Mouse (Mus musculus) spleen, adult 2 months (tissue): ENCODE results near the gene Tada2a. TPM values are rescaled to one million over a fixed set of nuclear protein-coding genes. Genes with fewer than 3 reads are reported as not detected.

Experiments used
- DNase-seq, 2 experiments: peaks; one replicate each; pipeline versions ENCODE4 v3.0.0 to v3.0.0-alpha.2; 2012 to 2021; ENCODE audit warnings: low spot score in 2 of 2, low read depth in 1 of 2
- H3K27ac ChIP-seq: fragments of 200-500 bp; 2 replicates; pipeline ENCODE4 v1.5.1; 2012; ENCODE audit warnings: low read length, inconsistent platforms; ENCODE audit not compliant: insufficient read depth
- H3K27me3 ChIP-seq: fragments of 200-500 bp; 2 replicates; pipeline ENCODE4 v1.6.1; 2012; ENCODE audit warnings: mild to moderate bottlenecking, moderate library complexity, low read length, inconsistent platforms; ENCODE audit not compliant: control insufficient read depth, insufficient read depth
- H3K36me3 ChIP-seq: fragments of 200-500 bp; 2 replicates; pipeline ENCODE4 v1.6.1; 2012; ENCODE audit warnings: mild to moderate bottlenecking, low read length, inconsistent platforms; ENCODE audit not compliant: control insufficient read depth, insufficient read depth
- H3K4me1 ChIP-seq: fragments of 200-500 bp; 2 replicates; pipeline ENCODE4 v1.6.1; 2011; ENCODE audit warnings: inconsistent platforms; ENCODE audit not compliant: control insufficient read depth, insufficient read depth, insufficient read length
- H3K4me3 ChIP-seq: fragments of 200-500 bp; 2 replicates; pipeline ENCODE4 v1.5.1; 2011; ENCODE audit warnings: mild to moderate bottlenecking, inconsistent platforms; ENCODE audit not compliant: insufficient read depth, insufficient read length; ENCODE audit errors: extremely low read depth
- CTCF ChIP-seq: fragments of 200-500 bp; IDR thresholded peaks from 2 replicates; pipeline ENCODE4 v1.5.1; 2011; ENCODE audit warnings: mild to moderate bottlenecking, inconsistent platforms; ENCODE audit not compliant: insufficient read depth, insufficient read length, insufficient replicate concordance; ENCODE audit errors: extremely low read depth
- POLR2A ChIP-seq: fragments of 200-500 bp; IDR thresholded peaks from 2 replicates; pipeline ENCODE4 v1.6.1; 2011; ENCODE audit warnings: low read depth, low read length, inconsistent platforms
- WGBS: fragments of 180-500 bp; shearing (Covaris S2); methylation state at CpG from one replicate; pipeline ENCODE4 v1.1.7; 2018; 5-methylcytosine and 5-hydroxymethylcytosine counted together
- polyA plus RNA-seq: library from polyadenylated mRNA; depleted of rRNA; stranded (reverse); fragments of >200 nt; gene quantifications from 2 replicates; pipeline ENCODE4 v1.2.3, GENCODE M21; 2012

Gene Tada2a
- polyA plus RNA-seq, 1 experiment: 2.8 TPM

DNA sequence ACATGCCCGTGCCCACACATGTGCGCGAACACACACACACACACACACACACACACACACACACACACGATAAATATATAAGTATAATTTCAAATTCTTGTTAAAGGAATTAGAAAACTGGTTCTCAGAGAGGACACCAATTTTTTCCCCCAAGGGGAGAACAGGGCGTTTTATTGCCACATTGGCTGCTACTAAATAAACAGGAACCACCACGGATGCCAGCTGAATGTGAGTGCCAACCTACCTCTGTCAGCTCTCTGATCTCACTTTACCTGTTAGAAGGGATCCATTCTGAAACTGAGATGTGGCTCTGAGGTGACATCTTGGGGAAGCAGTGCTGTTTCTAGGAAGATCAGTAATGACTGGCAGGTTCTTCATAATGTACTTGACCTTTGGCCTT, 34.7 kb upstream of the Tada2a start:
- DNase-seq: no peak
- Histone ChIP-seq H3K4me3 (no peak overlapping the region), H3K27ac (no peak overlapping the region), H3K4me1 (no peaks in the 10 kb centered on the region), H3K36me3 (no peaks in the 10 kb centered on the region), H3K27me3 (no peaks in the 10 kb centered on the region)
- TF ChIP-seq POLR2A: no peak
- no peak for TF ChIP-seq CTCF
- 81% methylated on average over 6 of the region's 6 CpGs for WGBS

DNA sequence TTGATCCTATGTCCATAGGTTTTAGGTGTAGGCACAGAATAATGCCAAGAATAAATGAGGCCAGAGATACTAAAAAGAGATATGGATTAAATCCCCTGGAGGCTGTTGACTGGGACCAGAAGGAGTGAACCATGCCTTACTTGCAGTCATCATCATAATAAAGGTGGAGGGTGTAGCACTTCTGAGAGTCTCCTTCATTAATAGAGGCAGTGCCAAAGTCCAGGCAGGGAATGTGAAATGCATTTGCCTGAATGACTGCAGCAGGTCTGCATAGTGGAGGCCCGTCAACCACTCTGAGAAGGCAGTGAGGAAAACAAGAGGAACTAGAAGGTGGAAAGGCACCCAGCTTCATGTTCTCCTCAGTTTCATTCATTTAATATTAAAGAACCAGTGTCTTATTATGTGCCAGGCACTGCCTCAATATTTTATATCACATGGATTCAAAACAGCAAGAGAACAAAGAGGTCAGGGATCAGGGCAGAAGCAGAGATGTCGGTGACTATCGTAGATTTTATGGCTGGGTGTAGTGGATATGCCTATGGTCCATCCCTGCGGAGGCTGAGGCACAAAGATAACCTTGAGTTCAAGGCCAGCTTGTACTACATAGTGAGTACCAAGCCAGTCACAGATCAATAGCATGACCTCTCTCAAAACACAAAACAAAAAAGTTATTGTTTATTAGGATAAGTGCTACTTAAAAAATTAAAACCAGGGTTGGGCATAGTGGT, 27.3 kb upstream of the Tada2a start:
- no peak for TF ChIP-seq CTCF
- no peak for TF ChIP-seq POLR2A
- no peak overlapping the region for H3K27ac ChIP-seq
- DNase-seq: no peak
- no peaks in the 10 kb centered on the region; the same call in 1 of the 2 replicates for H3K27me3 ChIP-seq
- no peaks in the 10 kb centered on the region for H3K36me3 ChIP-seq
- H3K4me3 ChIP-seq: no peak overlapping the region
- WGBS: 97% methylated on average over 4 of the region's 4 CpGs
- H3K4me1 ChIP-seq: no peaks in the 10 kb centered on the region

DNA sequence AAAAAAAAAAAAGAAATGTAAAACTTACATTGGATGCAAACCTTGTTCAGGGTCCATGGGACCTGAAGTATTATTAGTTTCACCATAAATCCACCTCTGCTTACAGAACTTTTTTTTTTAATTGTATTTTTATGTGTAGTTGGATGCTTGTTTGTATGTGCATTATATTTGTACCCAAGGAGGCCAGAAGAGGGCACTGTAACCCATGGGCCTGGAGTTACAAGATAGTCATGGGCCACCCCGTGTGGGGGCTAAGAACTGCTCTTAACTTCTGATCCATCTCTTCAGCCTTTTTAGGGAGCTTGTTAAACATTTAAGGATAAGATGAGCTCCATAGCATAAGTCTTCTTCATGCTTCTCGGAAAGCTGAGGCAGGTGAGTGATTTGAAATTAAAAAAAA, 21.5 kb upstream of the Tada2a start:
- Histone ChIP-seq H3K36me3 (no peaks in the 10 kb centered on the region), H3K4me1 (no peaks in the 10 kb centered on the region), H3K27me3 (no peaks in the 10 kb centered on the region; the same call in 1 of the 2 replicates), H3K27ac (no peak overlapping the region), H3K4me3 (no peak overlapping the region)
- no peak for DNase-seq
- WGBS: 58% methylated on average over 2 of the region's 2 CpGs
- TF ChIP-seq CTCF: no peak
- TF ChIP-seq POLR2A: no peak

DNA sequence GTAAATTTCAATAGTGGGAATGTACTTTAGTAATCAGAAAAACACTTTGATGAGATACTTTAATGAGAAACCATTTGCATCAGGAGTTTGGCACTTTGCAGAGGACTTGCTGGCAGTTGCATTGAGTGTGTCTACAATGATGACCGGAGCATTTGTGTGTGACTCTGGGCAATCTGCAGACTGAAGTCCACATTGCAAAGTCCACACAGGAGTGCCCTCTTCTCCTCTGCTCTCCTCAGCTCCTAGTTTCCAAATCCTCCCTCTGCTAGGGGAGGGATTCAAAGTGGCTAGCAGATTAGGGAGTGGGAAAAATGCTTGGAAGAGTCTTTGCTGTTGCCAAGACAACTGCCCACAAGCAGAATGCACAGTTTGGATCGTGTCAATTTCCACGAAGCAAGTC, 16.7 kb upstream of the Tada2a start:
- no peak for DNase-seq
- TF ChIP-seq CTCF: no peak
- no peak for TF ChIP-seq POLR2A
- H3K36me3 ChIP-seq: no peaks in the 10 kb centered on the region
- no peaks in the 10 kb centered on the region for H3K4me1 ChIP-seq
- 88% methylated on average over 3 of the region's 3 CpGs for WGBS
- H3K27me3 ChIP-seq: no peaks in the 10 kb centered on the region
- no peak overlapping the region for H3K4me3 ChIP-seq
- no peak overlapping the region for H3K27ac ChIP-seq

DNA sequence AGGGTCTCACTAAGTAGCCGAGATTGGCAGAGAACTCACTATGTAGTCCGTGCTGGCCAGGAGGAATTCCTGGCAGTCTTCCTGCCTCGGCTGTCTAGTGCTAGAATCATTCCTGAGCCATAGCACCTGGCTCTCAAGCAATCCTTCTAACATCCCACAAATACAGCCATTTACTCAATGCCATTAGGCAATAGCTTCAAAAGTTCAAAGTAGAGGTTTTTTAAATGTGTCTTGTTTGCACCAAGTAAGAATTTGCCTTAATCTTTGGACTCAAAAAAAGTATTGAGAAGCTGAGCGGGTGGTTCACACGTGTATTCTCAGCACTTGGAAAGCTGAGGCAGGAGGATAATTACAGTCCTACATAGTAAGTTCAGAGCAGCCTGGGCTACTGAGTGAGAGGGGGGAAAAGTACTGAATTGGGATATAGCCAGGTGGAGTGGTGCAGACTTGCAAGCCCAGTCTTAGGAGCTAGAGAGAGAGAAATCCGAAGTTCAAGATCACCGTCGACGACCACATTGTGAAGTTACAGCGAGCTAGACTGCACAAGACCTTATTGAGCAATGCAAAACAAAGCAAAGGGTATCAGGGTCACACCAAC, 15.9 kb upstream of the Tada2a start:
- Histone ChIP-seq H3K36me3 (no peaks in the 10 kb centered on the region), H3K27ac (no peak overlapping the region), H3K4me3 (no peak overlapping the region), H3K27me3 (no peaks in the 10 kb centered on the region), H3K4me1 (no peaks in the 10 kb centered on the region)
- TF ChIP-seq CTCF (no peak), POLR2A (no peak)
- no peak for DNase-seq
- 78% methylated on average over 10 of the region's 10 CpGs for WGBS

DNA sequence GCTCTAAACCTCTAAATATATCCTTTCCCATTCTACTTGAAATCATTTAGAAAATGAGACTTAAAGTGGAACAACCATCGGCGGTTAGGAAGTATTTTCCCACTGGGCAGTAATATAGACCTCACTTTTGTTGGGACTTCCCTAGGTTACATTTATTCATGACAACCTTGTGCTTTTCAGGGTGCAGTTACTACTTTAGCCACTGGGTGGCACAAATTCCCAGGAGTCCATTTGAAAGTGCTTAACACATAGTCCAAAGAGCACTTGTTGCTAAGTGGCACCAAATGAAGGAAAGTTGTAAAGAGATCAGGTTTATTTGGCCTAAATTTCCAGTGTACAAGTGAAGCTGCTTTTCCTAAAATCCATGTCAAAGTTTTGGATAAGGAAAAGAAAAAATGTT, 12.4 kb upstream of the Tada2a start:
- Histone ChIP-seq H3K36me3 (no peaks in the 10 kb centered on the region), H3K4me3 (no peak overlapping the region), H3K4me1 (no peaks in the 10 kb centered on the region), H3K27me3 (no peaks in the 10 kb centered on the region), H3K27ac (no peak overlapping the region)
- 54% methylated on average over 2 of the region's 2 CpGs for WGBS
- DNase-seq: peak; percentile 15 to 18
- TF ChIP-seq POLR2A (no peak), CTCF (no peak)

DNA sequence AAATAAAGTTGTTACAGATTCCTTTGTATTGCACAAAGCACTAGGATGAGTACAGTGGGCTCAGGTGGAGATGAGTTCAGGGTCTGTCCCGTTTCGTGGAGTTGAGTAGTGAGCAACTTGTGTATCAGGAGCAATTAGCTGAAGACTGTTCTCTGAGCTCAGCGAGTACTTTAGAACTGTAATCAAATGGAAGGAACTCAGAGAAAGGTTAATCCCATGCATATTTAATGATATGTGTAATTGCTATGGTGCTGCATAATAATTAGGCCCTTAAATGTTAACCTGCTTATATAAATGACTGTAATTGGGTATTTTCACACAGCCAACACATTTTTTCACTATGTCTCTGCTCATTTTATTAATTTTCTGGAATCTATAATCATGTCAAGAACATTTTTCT, 7.1 kb upstream of the Tada2a start:
- no peak for TF ChIP-seq POLR2A
- no peak overlapping the region for H3K27ac ChIP-seq
- H3K4me3 ChIP-seq: no peak overlapping the region
- no peaks in the 10 kb centered on the region for H3K36me3 ChIP-seq
- H3K4me1 ChIP-seq: no peaks in the 10 kb centered on the region
- no peaks in the 10 kb centered on the region for H3K27me3 ChIP-seq
- 88% methylated on average over 3 of the region's 3 CpGs for WGBS
- no peak for DNase-seq
